Comparison of ENCODE assay signal across 8 mouse cellular contexts in genomic region chr17:47887381-47888154, GRCm38 (mm10). TPM values are rescaled to one million over a fixed set of nuclear protein-coding genes. Genes with fewer than 3 reads are reported as not detected.
DNase-seq lines count a peak whose midpoint lies in the region; ATAC-seq and TF ChIP-seq lines count a peak whose summit lies in the region.

No protein-coding gene starts in this region.

- ATAC-seq in kidney, embryonic 15.5 days (replicated peaks; ENCODE audit: low FRiP score): peak; percentile 40; the same call in 1 of the 2 replicates
- ATAC-seq in embryonic facial prominence, embryonic 13.5 days (ENCODE audit: insufficient number of reproducible peaks, insufficient read depth, low FRiP score, low TSS enrichment, low read depth): peak; percentile 74
- ATAC-seq in limb, embryonic 13.5 days (ENCODE audit: low FRiP score, low read depth): peak; percentile 43; the same call in 1 of the 2 replicates

- H3K9me3 ChIP-seq in kidney, embryonic 15.5 days (replicated peaks): no peaks in the 10 kb centered on the region
- no peaks in the 10 kb centered on the region for H3K9me3 ChIP-seq in embryonic facial prominence, embryonic 13.5 days
- no peaks in the 10 kb centered on the region for H3K9me3 ChIP-seq in limb, embryonic 13.5 days

- H3K36me3 ChIP-seq in kidney, embryonic 15.5 days: peaks cover 25% of the 10 kb centered on the region
- H3K36me3 ChIP-seq in kidney, adult 2 months (ENCODE audit: control insufficient read depth, insufficient read depth, low read length): no peaks in the 10 kb centered on the region
- peaks cover 21% of the 10 kb centered on the region for H3K36me3 ChIP-seq in embryonic facial prominence, embryonic 13.5 days
- H3K36me3 ChIP-seq in limb, embryonic 13.5 days: peaks cover 84% of the 10 kb centered on the region

- DNase-seq in kidney, adult 2 months: no peak
- DNase-seq in retina, embryonic 14.5 days (ENCODE audit: low spot score): peak; percentile 64
- no peak for DNase-seq in ovary, postnatal 36 days (ENCODE audit: low spot score)
- DNase-seq in left cerebral cortex, adult 18-20 months (ENCODE audit: low spot score in 2 of 2): no peak
- DNase-seq in Muller cell, postnatal 12 days (ENCODE audit: inconsistent ontology term): no peak

- peaks cover 47% of the 10 kb centered on the region for H3K4me1 ChIP-seq in kidney, embryonic 15.5 days
- H3K4me1 ChIP-seq in kidney, adult 2 months (ENCODE audit: control insufficient read depth, insufficient read depth, low read length): no peaks in the 10 kb centered on the region
- peaks cover 52% of the 10 kb centered on the region for H3K4me1 ChIP-seq in embryonic facial prominence, embryonic 13.5 days
- H3K4me1 ChIP-seq in limb, embryonic 13.5 days: peaks cover 53% of the 10 kb centered on the region

- peak overlapping the region; percentile 24; the same call in 1 of the 2 replicates for H3K27ac ChIP-seq in kidney, embryonic 15.5 days
- H3K27ac ChIP-seq in kidney, adult 2 months (ENCODE audit: insufficient read depth, low read depth, low read length): no peak overlapping the region
- H3K27ac ChIP-seq in embryonic facial prominence, embryonic 13.5 days: peak overlapping the region; percentile 82
- H3K27ac ChIP-seq in limb, embryonic 13.5 days: peak overlapping the region; percentile 65; the same call in 1 of the 2 replicates

- H3K4me3 ChIP-seq in kidney, embryonic 15.5 days (replicated peaks): no peak overlapping the region
- no peak overlapping the region for H3K4me3 ChIP-seq in kidney, adult 2 months (ENCODE audit: insufficient read depth, low read depth, low read length)
- H3K4me3 ChIP-seq in embryonic facial prominence, embryonic 13.5 days: no peak overlapping the region
- H3K4me3 ChIP-seq in limb, embryonic 13.5 days: no peak overlapping the region

- no peak overlapping the region for H3K9ac ChIP-seq in kidney, embryonic 15.5 days
- H3K9ac ChIP-seq in embryonic facial prominence, embryonic 13.5 days: peak overlapping the region; percentile 49; the same call in 1 of the 2 replicates
- H3K9ac ChIP-seq in limb, embryonic 13.5 days: 0 out of 2 replicates have a peak overlapping the region, but pooled peaks have one; percentile 39

- no peak overlapping the region for H3K4me2 ChIP-seq in kidney, embryonic 15.5 days
- peak overlapping the region; percentile 22; the same call in 1 of the 2 replicates for H3K4me2 ChIP-seq in embryonic facial prominence, embryonic 13.5 days
- H3K4me2 ChIP-seq in limb, embryonic 13.5 days (replicated peaks): peak overlapping the region; percentile 17

- no peak for TF ChIP-seq POLR2A in kidney, adult 2 months (IDR thresholded peaks at IDR 0.05; ENCODE audit: low read depth, low read length)

- no peak for TF ChIP-seq CTCF in kidney, adult 2 months (conservative IDR thresholded peaks at IDR 0.05; ENCODE audit: insufficient read depth, insufficient read length, low read depth, low read length)

- WGBS in kidney, embryonic 15.5 days: 24% methylated on average over 13 of the region's 13 CpGs
- 62% methylated on average over 13 of the region's 13 CpGs for WGBS in kidney, adult 2 months
- 12% methylated on average over 13 of the region's 13 CpGs for WGBS in embryonic facial prominence, embryonic 13.5 days
- 24% methylated on average over 13 of the region's 13 CpGs for WGBS in limb, embryonic 13.5 days

- H3K27me3 ChIP-seq in kidney, embryonic 15.5 days: no peaks in the 10 kb centered on the region
- H3K27me3 ChIP-seq in kidney, adult 2 months (replicated peaks; ENCODE audit: control insufficient read depth, insufficient read depth, low read length): no peaks in the 10 kb centered on the region
- H3K27me3 ChIP-seq in embryonic facial prominence, embryonic 13.5 days: no peaks in the 10 kb centered on the region
- no peaks in the 10 kb centered on the region for H3K27me3 ChIP-seq in limb, embryonic 13.5 days

RNA-seq across cellular contexts. Expression of gene Foxp4, which starts 36.9 kb away (rescaled TPM):
- 13.0 and 13.7 TPM in 2 replicates for polyA plus RNA-seq in kidney, embryonic 15.5 days (2015; fragmentation: Nextera tagmentation; extraction: Ambion mirVana)
- polyA plus RNA-seq in kidney, adult 2 months (2012; rRNA removed): 23.5 and 27.4 TPM in 2 replicates
- 18.9 and 19.8 TPM in 2 replicates for polyA plus RNA-seq in embryonic facial prominence, embryonic 13.5 days (2015; fragmentation: Nextera tagmentation; extraction: Ambion mirVana)
- polyA plus RNA-seq in limb, embryonic 13.5 days (2015; fragmentation: Nextera tagmentation; extraction: Ambion mirVana): 25.9 and 30.2 TPM in 2 replicates
- 10 to 100 TPM; 47.6 to 47.8 TPM for total RNA-seq in left cerebral cortex, adult 18-20 months (2021)

RNA-seq across cellular contexts. Expression of gene Mdfi, which starts 53.1 kb away (rescaled TPM):
- 7.7 and 12.6 TPM in 2 replicates for polyA plus RNA-seq in kidney, embryonic 15.5 days (2015; fragmentation: Nextera tagmentation; extraction: Ambion mirVana)
- polyA plus RNA-seq in kidney, adult 2 months (2012; rRNA removed): 4.9 and 6.6 TPM in 2 replicates
- polyA plus RNA-seq in embryonic facial prominence, embryonic 13.5 days (2015; fragmentation: Nextera tagmentation; extraction: Ambion mirVana): 28.9 and 35.9 TPM in 2 replicates
- polyA plus RNA-seq in limb, embryonic 13.5 days (2015; fragmentation: Nextera tagmentation; extraction: Ambion mirVana): 30.9 and 33.9 TPM in 2 replicates
- under 1 TPM in 1 of 2 experiments, not detected in 1; 0.88 TPM for total RNA-seq in left cerebral cortex, adult 18-20 months (2021)
